Mouse (Mus musculus) brain, embryonic 14.5 days (tissue): ENCODE measurements at regions not wholly inside any gene's neighbourhood (a gene's known extent, or its start where the extent isn't known, plus 50 kb on each side); places are given as distances from the start of the nearest gene placed in this dataset.

Source experiments
- CTCF ChIP-seq: fragments of 200-500 bp; IDR thresholded peaks from 2 replicates; pipeline ENCODE4 v1.5.1; 2012; ENCODE audit warnings: inconsistent platforms, mild to moderate bottlenecking, moderate library complexity, borderline replicate concordance; ENCODE audit not compliant: insufficient read depth, insufficient read length; ENCODE audit errors: extremely low read depth
- POLR2A ChIP-seq: fragments of 200-500 bp; IDR thresholded peaks from 2 replicates; pipeline ENCODE4 v1.6.1; 2012; ENCODE audit warnings: mild to moderate bottlenecking, inconsistent platforms, borderline replicate concordance; ENCODE audit not compliant: poor library complexity, insufficient read depth, insufficient read length, severe bottlenecking; ENCODE audit errors: extremely low read depth

GRCm38 (mm10) chr14:100634521-100634920 lies 350.0 kb upstream of the Klf12 start:
- TF ChIP-seq POLR2A (no peak), CTCF (no peak)
